Mouse (Mus musculus) heart, adult 2 months (tissue): ENCODE data around the gene Noxa1.

ENCODE experiments used
- CTCF ChIP-seq: fragments of 200-600 bp; IDR thresholded peaks from 2 replicates; pipeline ENCODE4 v1.8.1; 2022; ENCODE audit warnings: antibody characterized with exemption, mild to moderate bottlenecking, moderate library complexity
- EP300 ChIP-seq: fragments of 200-500 bp; IDR thresholded peaks from 2 replicates; pipeline ENCODE4 v1.6.1; 2011; ENCODE audit warnings: low read depth, low read length, control low read depth; ENCODE audit not compliant: insufficient read depth
- POLR2A ChIP-seq: fragments of 200-500 bp; IDR thresholded peaks from 2 replicates; pipeline ENCODE4 v1.6.1; 2011; ENCODE audit warnings: mild to moderate bottlenecking, low read depth, low read length, control low read depth; ENCODE audit not compliant: insufficient read depth

- TF ChIP-seq EP300 = 0 out of 2 replicates have a peak, but pooled peaks have one; percentile 55
- peak; percentile 73 for TF ChIP-seq CTCF
- no peak for TF ChIP-seq POLR2A
These were observed 4.0 kb upstream of the Noxa1 start for GRCm38 (mm10) chr2:25098956-25099355.
